Mouse (Mus musculus): ENCODE measurements around the gene Tox2.

GRCm38 (mm10) chr2:163309376-163309775, 106.5 kb downstream of the Tox2 start:
- no peak for TF ChIP-seq TAL1 (IDR thresholded peaks at IDR 0.05; ENCODE audit: low read length)
- no peak for TF ChIP-seq GATA1 (IDR thresholded peaks at IDR 0.05; ENCODE audit: low read length)

Measured in erythroblast, embryonic 14.5 days (primary cell).